Mouse (Mus musculus): ENCODE data around the gene Vwa5b1. TPM values are rescaled to one million over a fixed set of nuclear protein-coding genes. Genes with fewer than 3 reads are reported as not detected.

Vwa5b1 gene
- polyA plus RNA-seq, 1 experiment: not detected

GRCm38 (mm10) chr4:138568275-138568674, 67.4 kb downstream of the Vwa5b1 start:
- Histone ChIP-seq H3K4me3 (replicated peaks; ENCODE audit: control insufficient read depth, low read depth, low read length) (no peak overlapping the region), H3K4me1 (ENCODE audit: control insufficient read depth, insufficient read depth, low read length) (no peaks in the 10 kb centered on the region), H3K27ac (ENCODE audit: control insufficient read depth, insufficient read depth, low read depth, low read length, poor library complexity) (no peak overlapping the region)
- TF ChIP-seq POLR2A (IDR thresholded peaks at IDR 0.05; ENCODE audit: borderline replicate concordance, control insufficient read depth, low read depth, low read length) (no peak), CTCF (IDR thresholded peaks at IDR 0.05; ENCODE audit: control insufficient read depth, insufficient read depth, low read length) (no peak)
- WGBS: 81% methylated on average over 2 of the region's 2 CpGs

DNA sequence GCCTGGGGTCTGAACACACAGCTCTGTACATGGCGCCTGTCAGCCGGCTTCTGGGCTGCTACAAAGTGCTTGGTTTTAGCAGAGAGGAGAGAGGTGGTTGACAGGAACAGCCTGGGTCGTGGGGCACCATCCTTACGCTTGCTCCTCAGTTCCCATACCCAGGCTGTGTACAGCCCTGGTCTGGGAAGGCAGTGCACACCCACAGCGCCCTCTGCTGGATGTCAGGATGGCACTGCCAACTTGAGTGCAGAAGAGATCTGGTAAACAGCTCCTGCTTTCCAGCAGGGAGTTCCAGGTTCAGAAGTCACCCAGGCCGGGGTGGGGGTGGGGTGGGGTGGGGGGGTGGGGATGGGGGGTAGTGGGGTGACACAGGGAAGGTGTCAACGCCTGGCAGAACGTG, 73.7 kb downstream of the Vwa5b1 start:
- no peak overlapping the region for H3K4me3 ChIP-seq (replicated peaks; ENCODE audit: control insufficient read depth, low read depth, low read length)
- peak; percentile 83 for TF ChIP-seq CTCF (IDR thresholded peaks at IDR 0.05; ENCODE audit: control insufficient read depth, insufficient read depth, low read length)
- TF ChIP-seq POLR2A (IDR thresholded peaks at IDR 0.05; ENCODE audit: borderline replicate concordance, control insufficient read depth, low read depth, low read length): no peak
- H3K4me1 ChIP-seq (ENCODE audit: control insufficient read depth, insufficient read depth, low read length): no peaks in the 10 kb centered on the region
- 14% methylated on average over 8 of the region's 8 CpGs for whole genome bisulfite sequencing
- H3K27ac ChIP-seq (ENCODE audit: control insufficient read depth, insufficient read depth, low read depth, low read length, poor library complexity): no peak overlapping the region

DNA sequence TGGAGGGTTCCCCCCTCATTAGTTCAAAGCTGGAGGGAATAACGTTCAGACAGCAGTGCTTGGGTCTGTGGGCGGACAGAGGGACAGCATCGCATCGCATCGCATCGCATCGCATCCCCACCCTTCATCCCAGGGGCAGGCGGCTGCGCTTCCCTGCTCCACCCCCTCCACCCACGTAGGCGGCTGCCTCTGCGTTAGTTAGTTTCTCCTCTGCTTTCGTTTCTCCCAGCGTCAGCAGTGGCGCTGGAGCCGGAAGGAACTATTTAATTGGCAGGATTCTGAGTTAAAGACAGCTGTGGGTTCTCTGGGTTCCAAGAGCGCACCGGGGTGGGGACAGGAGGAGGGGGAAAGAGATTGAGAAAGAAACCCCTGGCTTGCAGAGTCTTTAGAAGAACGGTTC, 80.2 kb downstream of the Vwa5b1 start:
- Histone ChIP-seq H3K4me3 (replicated peaks; ENCODE audit: control insufficient read depth, low read depth, low read length) (no peak overlapping the region), H3K27ac (ENCODE audit: control insufficient read depth, insufficient read depth, low read depth, low read length, poor library complexity) (no peak overlapping the region), H3K4me1 (ENCODE audit: control insufficient read depth, insufficient read depth, low read length) (no peaks in the 10 kb centered on the region)
- no peak for TF ChIP-seq CTCF (IDR thresholded peaks at IDR 0.05; ENCODE audit: control insufficient read depth, insufficient read depth, low read length)
- TF ChIP-seq POLR2A (IDR thresholded peaks at IDR 0.05; ENCODE audit: borderline replicate concordance, control insufficient read depth, low read depth, low read length): no peak
- 3% methylated on average over 19 of the region's 19 CpGs for WGBS

- Histone ChIP-seq H3K4me3 (replicated peaks; ENCODE audit: control insufficient read depth, low read depth, low read length) (no peak overlapping the region), H3K27ac (ENCODE audit: control insufficient read depth, insufficient read depth, low read depth, low read length, poor library complexity) (no peak overlapping the region), H3K4me1 (ENCODE audit: control insufficient read depth, insufficient read depth, low read length) (no peaks in the 10 kb centered on the region)
- WGBS: 9% methylated on average over 14 of the region's 14 CpGs
- no peak for TF ChIP-seq CTCF (IDR thresholded peaks at IDR 0.05; ENCODE audit: control insufficient read depth, insufficient read depth, low read length)
- TF ChIP-seq POLR2A (IDR thresholded peaks at IDR 0.05; ENCODE audit: borderline replicate concordance, control insufficient read depth, low read depth, low read length): no peak
Observed at GRCm38 (mm10) chr4:138554934-138555333, 80.8 kb downstream of the Vwa5b1 start.

DNA sequence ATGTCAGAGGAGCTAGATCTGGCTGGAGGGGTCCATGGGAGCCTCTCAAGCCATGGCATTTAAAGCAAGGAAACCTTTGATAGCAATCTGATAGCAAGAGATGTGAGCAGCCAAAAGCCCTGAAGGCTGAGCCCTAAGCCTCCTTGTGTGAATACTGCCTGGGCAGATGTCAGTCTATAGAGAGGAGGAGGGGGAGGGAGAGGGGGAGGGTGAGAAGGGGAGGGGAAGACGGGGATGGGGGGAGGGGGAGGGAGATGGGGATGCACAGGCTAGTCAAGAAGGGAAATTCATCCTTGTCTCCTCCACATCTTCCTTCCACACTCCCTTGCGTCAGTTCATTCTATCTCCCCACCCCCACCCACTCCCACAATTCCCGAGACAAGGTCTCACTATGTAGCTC, 81.4 kb downstream of the Vwa5b1 start:
- Histone ChIP-seq H3K27ac (ENCODE audit: control insufficient read depth, insufficient read depth, low read depth, low read length, poor library complexity) (no peak overlapping the region), H3K4me1 (ENCODE audit: control insufficient read depth, insufficient read depth, low read length) (no peaks in the 10 kb centered on the region), H3K4me3 (replicated peaks; ENCODE audit: control insufficient read depth, low read depth, low read length) (no peak overlapping the region)
- 16% methylated on average over 3 of the region's 3 CpGs for WGBS
- TF ChIP-seq POLR2A (IDR thresholded peaks at IDR 0.05; ENCODE audit: borderline replicate concordance, control insufficient read depth, low read depth, low read length): no peak
- TF ChIP-seq CTCF (IDR thresholded peaks at IDR 0.05; ENCODE audit: control insufficient read depth, insufficient read depth, low read length): no peak

DNA sequence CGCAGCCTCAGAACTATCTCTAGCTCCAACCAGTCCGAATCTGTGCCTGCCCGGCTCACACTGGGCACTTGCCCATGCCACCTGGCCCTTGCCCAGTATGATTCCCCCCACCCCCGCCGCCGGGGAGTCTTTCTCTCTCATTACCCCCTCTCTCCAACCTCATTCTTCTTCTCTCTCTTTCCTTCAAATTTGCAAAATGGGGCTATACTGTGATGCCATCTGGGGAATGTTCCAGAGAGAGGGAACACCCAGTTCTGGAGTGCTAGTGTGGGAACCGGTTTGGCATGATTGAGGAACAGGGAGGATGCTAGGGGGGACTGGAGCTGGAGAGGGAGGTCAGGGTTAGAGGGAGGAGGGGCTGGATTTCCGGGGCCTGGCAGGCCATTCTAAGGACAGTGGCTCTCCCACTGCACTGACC, 82.2 kb downstream of the Vwa5b1 start:
- TF ChIP-seq CTCF (IDR thresholded peaks at IDR 0.05; ENCODE audit: control insufficient read depth, insufficient read depth, low read length): no peak
- TF ChIP-seq POLR2A (IDR thresholded peaks at IDR 0.05; ENCODE audit: borderline replicate concordance, control insufficient read depth, low read depth, low read length): no peak
- Histone ChIP-seq H3K4me3 (replicated peaks; ENCODE audit: control insufficient read depth, low read depth, low read length) (no peak overlapping the region), H3K4me1 (ENCODE audit: control insufficient read depth, insufficient read depth, low read length) (no peaks in the 10 kb centered on the region), H3K27ac (ENCODE audit: control insufficient read depth, insufficient read depth, low read depth, low read length, poor library complexity) (no peak overlapping the region)
- 58% methylated on average over 8 of the region's 8 CpGs for WGBS

GRCm38 (mm10) chr4:138553116-138553515, 82.6 kb downstream of the Vwa5b1 start:
- WGBS: 50% methylated on average over 1 of the region's 1 CpGs
- Histone ChIP-seq H3K4me3 (replicated peaks; ENCODE audit: control insufficient read depth, low read depth, low read length) (no peak overlapping the region), H3K4me1 (ENCODE audit: control insufficient read depth, insufficient read depth, low read length) (no peaks in the 10 kb centered on the region), H3K27ac (ENCODE audit: control insufficient read depth, insufficient read depth, low read depth, low read length, poor library complexity) (no peak overlapping the region)
- TF ChIP-seq POLR2A (IDR thresholded peaks at IDR 0.05; ENCODE audit: borderline replicate concordance, control insufficient read depth, low read depth, low read length): no peak
- no peak for TF ChIP-seq CTCF (IDR thresholded peaks at IDR 0.05; ENCODE audit: control insufficient read depth, insufficient read depth, low read length)

- Histone ChIP-seq H3K27ac (ENCODE audit: control insufficient read depth, insufficient read depth, low read depth, low read length, poor library complexity) (no peak overlapping the region), H3K4me1 (ENCODE audit: control insufficient read depth, insufficient read depth, low read length) (no peaks in the 10 kb centered on the region), H3K4me3 (replicated peaks; ENCODE audit: control insufficient read depth, low read depth, low read length) (no peak overlapping the region)
- WGBS: 83% methylated on average over 5 of the region's 5 CpGs
- TF ChIP-seq POLR2A (IDR thresholded peaks at IDR 0.05; ENCODE audit: borderline replicate concordance, control insufficient read depth, low read depth, low read length) (no peak), CTCF (IDR thresholded peaks at IDR 0.05; ENCODE audit: control insufficient read depth, insufficient read depth, low read length) (no peak)
Observed at GRCm38 (mm10) chr4:138551601-138552000, 84.1 kb downstream of the Vwa5b1 start.

DNA sequence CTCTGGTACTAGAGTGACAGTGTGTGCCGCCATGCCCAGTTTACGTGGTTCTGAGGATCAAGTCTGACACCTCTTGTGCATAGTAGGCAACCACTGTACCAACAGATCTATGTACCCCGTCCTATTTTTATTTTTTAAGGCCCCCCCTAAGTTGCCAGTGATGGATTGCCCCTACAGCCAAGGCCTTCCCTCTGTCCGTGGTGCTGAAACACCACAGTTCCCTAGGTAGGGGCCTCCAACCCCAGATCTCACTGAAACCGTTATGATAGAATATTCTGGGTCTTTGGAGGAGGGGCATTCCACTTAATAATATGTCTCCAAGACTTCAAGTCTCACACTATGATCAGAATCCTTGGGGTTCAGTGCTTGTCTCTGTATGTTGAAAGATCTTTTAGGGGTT, 85.1 kb downstream of the Vwa5b1 start:
- no peak for TF ChIP-seq CTCF (IDR thresholded peaks at IDR 0.05; ENCODE audit: control insufficient read depth, insufficient read depth, low read length)
- no peak for TF ChIP-seq POLR2A (IDR thresholded peaks at IDR 0.05; ENCODE audit: borderline replicate concordance, control insufficient read depth, low read depth, low read length)
- no peaks in the 10 kb centered on the region for H3K4me1 ChIP-seq (ENCODE audit: control insufficient read depth, insufficient read depth, low read length)
- no peak overlapping the region for H3K27ac ChIP-seq (ENCODE audit: control insufficient read depth, insufficient read depth, low read depth, low read length, poor library complexity)
- no peak overlapping the region for H3K4me3 ChIP-seq (replicated peaks; ENCODE audit: control insufficient read depth, low read depth, low read length)
- WGBS: 55% methylated on average over 5 of the region's 5 CpGs
